Mouse (Mus musculus) ES-Bruce4 (cell line): Measurements from ENCODE around the gene Rap1gap2. TPM values are rescaled to one million over a fixed set of nuclear protein-coding genes. Genes with fewer than 3 reads are reported as not detected.

Experiments
- H3K27ac ChIP-seq: 2 replicates; pipeline ENCODE4 v1.5.1; 2012; ENCODE audit warnings: low read length, inconsistent platforms; ENCODE audit not compliant: insufficient read depth
- H3K27me3 ChIP-seq: 2 replicates; pipeline ENCODE4 v1.6.1; 2012; ENCODE audit warnings: mild to moderate bottlenecking, low read length, inconsistent platforms; ENCODE audit not compliant: control insufficient read depth, poor library complexity, insufficient read depth, severe bottlenecking
- H3K36me3 ChIP-seq: 2 replicates; pipeline ENCODE4 v1.6.1; 2012; ENCODE audit warnings: inconsistent platforms, mild to moderate bottlenecking, low read length, moderate library complexity; ENCODE audit not compliant: control insufficient read depth, poor library complexity, insufficient read depth, severe bottlenecking
- H3K4me1 ChIP-seq: one replicate; pipeline ENCODE4 v1.8.1; 2011; ENCODE audit warnings: low read length; ENCODE audit not compliant: control insufficient read depth, insufficient read depth
- H3K4me3 ChIP-seq: 2 replicates; pipeline ENCODE4 v1.5.1; 2011; ENCODE audit warnings: low read depth, mild to moderate bottlenecking, low read length
- H3K9ac ChIP-seq: 2 replicates; pipeline ENCODE4 v1.6.1; 2012; ENCODE audit warnings: low read depth, mild to moderate bottlenecking, inconsistent platforms; ENCODE audit not compliant: poor library complexity, severe bottlenecking
- H3K9me3 ChIP-seq: replicated peaks from 2 replicates; pipeline ENCODE4 v1.6.1; 2012; ENCODE audit warnings: mild to moderate bottlenecking, low read length, inconsistent platforms; ENCODE audit not compliant: control insufficient read depth, poor library complexity, insufficient read depth, severe bottlenecking
- CTCF ChIP-seq: IDR thresholded peaks from one replicate; pipeline ENCODE4 v1.8.1; 2011; ENCODE audit warnings: low read depth, low read length
- EP300 ChIP-seq: IDR thresholded peaks from 2 replicates; pipeline ENCODE4 v1.6.1; 2011; ENCODE audit warnings: low read depth, low read length; ENCODE audit not compliant: insufficient read depth
- POLR2A ChIP-seq: IDR thresholded peaks from one replicate; pipeline ENCODE4 v1.8.1; 2011; ENCODE audit warnings: low read length; ENCODE audit not compliant: insufficient read depth
- polyA plus RNA-seq: library from polyadenylated mRNA; stranded (reverse); fragments of >200 nt; gene quantifications from 2 replicates; pipeline ENCODE4 v1.2.4, GENCODE M21; 2011; ENCODE audit warnings: low read depth; ENCODE audit not compliant: missing spikeins, insufficient read depth, insufficient read length

The Rap1gap2 gene
- polyA plus RNA-seq, 1 experiment: 5.7 TPM

DNA sequence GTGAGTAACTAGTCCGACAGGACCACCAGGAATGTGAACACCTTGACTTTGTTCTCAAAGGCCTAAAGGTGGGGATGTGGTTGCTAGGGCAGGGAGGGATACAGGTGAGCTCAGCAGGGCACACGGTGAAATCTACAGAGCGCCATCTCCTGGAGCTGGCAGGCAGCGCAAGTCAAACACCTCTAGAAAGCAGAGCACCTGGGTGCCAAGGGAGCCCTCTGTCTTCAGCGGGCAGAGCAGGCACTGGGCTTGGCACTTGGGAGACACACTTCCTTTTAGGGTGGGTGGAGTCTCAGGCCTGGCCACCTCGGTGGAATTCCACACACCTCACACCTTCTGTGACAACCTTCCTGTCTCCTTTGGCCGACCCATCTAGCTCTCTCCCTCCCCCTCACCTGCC is 145.0 kb downstream of the Rap1gap2 start:
- Histone ChIP-seq H3K27me3 (no peaks in the 10 kb centered on the region), H3K9me3 (no peaks in the 10 kb centered on the region), H3K9ac (no peak overlapping the region), H3K36me3 (no peaks in the 10 kb centered on the region), H3K4me1 (no peaks in the 10 kb centered on the region), H3K4me3 (no peak overlapping the region), H3K27ac (no peak overlapping the region)
- no peak for TF ChIP-seq POLR2A
- TF ChIP-seq CTCF: peak; percentile 84

DNA sequence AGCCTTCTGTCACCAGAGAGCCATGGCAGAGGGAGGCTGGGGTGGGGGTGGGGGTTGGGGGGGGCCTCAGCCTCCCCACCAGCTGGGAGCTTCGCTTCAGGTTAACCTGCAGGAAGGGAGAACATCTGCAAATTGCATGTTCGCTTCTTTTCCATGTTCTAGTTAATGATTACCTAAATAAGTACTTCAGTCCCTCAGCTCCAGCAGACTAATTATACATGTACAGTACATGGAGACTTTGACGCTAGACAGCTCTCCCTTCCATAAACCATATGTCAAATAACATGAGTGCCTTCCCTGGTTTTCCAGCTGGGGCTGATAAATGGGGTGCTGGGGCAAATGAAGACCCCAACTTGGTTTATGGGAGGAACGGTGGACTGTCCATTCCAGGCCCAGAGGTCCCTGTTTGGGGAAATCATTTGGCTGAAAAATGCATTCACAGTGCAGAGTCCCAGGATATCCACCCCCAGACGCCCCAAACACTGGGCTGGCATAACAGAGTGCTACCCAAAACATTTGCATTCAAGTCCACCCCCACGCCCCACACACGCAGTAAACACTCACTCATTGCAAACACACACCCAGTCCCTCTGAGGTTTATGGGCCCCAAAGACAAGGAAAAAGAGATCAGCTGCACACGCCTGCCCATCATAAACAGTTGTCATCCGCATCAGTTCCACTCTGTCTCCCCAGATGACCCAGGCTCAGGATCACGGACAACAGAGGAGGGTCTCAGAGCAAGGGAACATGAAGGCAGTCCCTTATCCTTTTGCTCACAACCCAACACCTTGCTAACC is 146.3 kb downstream of the Rap1gap2 start:
- TF ChIP-seq POLR2A (no peak), CTCF (no peak), EP300 (no peak)
- Histone ChIP-seq H3K27ac (no peak overlapping the region), H3K4me1 (no peaks in the 10 kb centered on the region), H3K9ac (no peak overlapping the region), H3K9me3 (0 out of 2 replicates have a peak, but pooled peaks cover 2% of the 10 kb centered on the region), H3K4me3 (no peak overlapping the region), H3K27me3 (no peaks in the 10 kb centered on the region), H3K36me3 (no peaks in the 10 kb centered on the region)

DNA sequence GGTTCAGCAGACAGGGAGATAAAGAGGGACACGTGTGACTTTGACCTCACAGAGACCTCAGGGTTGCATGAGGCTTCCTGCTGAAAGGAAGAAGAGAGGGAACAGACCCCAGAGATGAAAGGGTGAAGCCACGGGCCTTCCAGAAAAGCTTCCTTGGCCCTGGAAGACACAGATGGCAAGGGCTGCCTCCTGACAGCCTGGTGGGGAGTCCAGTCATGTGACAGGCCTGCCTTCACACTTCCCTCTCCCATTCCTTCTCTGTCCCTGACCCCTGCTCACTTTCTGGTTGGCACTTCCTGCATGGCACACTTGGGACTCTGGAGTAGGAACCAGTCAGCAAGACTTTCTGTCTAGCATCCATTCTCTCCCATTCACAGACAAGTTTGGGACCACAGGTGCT is 148.1 kb downstream of the Rap1gap2 start:
- 0 out of 2 replicates have a peak, but pooled peaks cover 2% of the 10 kb centered on the region for H3K9me3 ChIP-seq
- no peak overlapping the region for H3K9ac ChIP-seq
- no peak for TF ChIP-seq EP300
- TF ChIP-seq POLR2A: no peak
- no peaks in the 10 kb centered on the region for H3K36me3 ChIP-seq
- no peak overlapping the region for H3K4me3 ChIP-seq
- no peak overlapping the region for H3K27ac ChIP-seq
- no peaks in the 10 kb centered on the region for H3K4me1 ChIP-seq
- H3K27me3 ChIP-seq: no peaks in the 10 kb centered on the region

DNA sequence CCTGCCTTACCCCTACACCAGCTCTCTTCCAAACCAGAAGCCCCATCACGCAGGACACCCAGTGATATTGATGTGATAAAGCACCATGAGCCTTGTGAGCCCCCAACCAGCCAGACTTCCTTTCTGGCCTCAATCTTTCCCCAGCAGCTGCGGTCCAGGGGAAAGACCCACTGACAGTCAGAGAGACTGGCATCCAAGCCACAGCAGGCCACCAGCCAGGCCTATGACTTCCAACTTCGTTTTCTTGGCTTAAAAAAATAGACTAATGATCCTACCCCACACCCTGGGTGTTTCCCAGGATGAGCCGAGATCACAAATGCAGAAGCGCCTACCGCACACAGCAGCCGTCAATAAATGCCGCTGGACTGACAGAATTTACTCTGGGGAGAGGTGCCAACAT is 151.1 kb downstream of the Rap1gap2 start:
- 0 out of 2 replicates have a peak, but pooled peaks cover 2% of the 10 kb centered on the region for H3K9me3 ChIP-seq
- TF ChIP-seq CTCF (no peak), POLR2A (no peak), EP300 (no peak)
- H3K4me3 ChIP-seq: no peak overlapping the region
- no peaks in the 10 kb centered on the region for H3K36me3 ChIP-seq
- H3K27ac ChIP-seq: no peak overlapping the region
- no peak overlapping the region for H3K9ac ChIP-seq
- H3K27me3 ChIP-seq: no peaks in the 10 kb centered on the region
- H3K4me1 ChIP-seq: no peaks in the 10 kb centered on the region

GRCm38 (mm10) chr11:74458400-74458799 is 152.3 kb downstream of the Rap1gap2 start:
- TF ChIP-seq EP300 (no peak), CTCF (no peak), POLR2A (no peak)
- no peaks in the 10 kb centered on the region for H3K36me3 ChIP-seq
- H3K27ac ChIP-seq: no peak overlapping the region
- H3K9ac ChIP-seq: no peak overlapping the region
- H3K27me3 ChIP-seq: no peaks in the 10 kb centered on the region
- no peak overlapping the region for H3K4me3 ChIP-seq
- 0 out of 2 replicates have a peak, but pooled peaks cover 2% of the 10 kb centered on the region for H3K9me3 ChIP-seq
- H3K4me1 ChIP-seq: peaks cover 2% of the 10 kb centered on the region

DNA sequence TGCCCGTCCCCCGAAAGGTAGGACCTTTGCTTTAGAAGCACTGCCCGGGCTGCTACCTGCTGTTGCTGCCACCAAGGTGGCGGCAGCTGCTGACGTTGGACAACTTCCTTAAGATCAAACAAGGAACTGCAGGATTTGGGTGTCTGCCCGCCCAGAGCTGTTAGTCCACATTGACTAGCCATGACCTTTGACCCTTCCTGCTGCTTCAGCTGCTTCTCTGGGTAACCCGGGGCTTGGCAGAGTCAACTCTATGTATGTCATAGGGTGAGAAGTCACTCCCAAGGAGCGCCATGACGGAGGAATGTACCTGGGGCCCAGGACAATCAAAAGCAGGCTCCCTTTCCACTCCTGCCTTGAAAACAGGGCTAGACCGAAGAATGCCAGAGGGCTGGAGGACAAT is 153.5 kb downstream of the Rap1gap2 start:
- 0 out of 2 replicates have a peak, but pooled peaks cover 2% of the 10 kb centered on the region for H3K9me3 ChIP-seq
- TF ChIP-seq EP300 (no peak), CTCF (no peak), POLR2A (no peak)
- H3K9ac ChIP-seq: no peak overlapping the region
- no peak overlapping the region for H3K4me3 ChIP-seq
- no peaks in the 10 kb centered on the region for H3K36me3 ChIP-seq
- no peaks in the 10 kb centered on the region for H3K27me3 ChIP-seq
- peaks cover 2% of the 10 kb centered on the region for H3K4me1 ChIP-seq
- no peak overlapping the region for H3K27ac ChIP-seq
